Mouse (Mus musculus) midbrain, embryonic 13.5 days (tissue): ENCODE data around the gene Elmsan1. TPM values are rescaled to one million over a fixed set of nuclear protein-coding genes. Genes with fewer than 3 reads are reported as not detected.
"Not testable (repeated sequence)": the region's sequence is repeated elsewhere in the genome, so short reads cannot be mapped to it uniquely, and the experiment has no call there.

ENCODE experiments used
- ATAC-seq: fragments of 200-750 bp; cut with Nextera tagmentation; 2 replicates; pipeline ENCODE4 v1.8.0; 2017; ENCODE audit warnings: mild to moderate bottlenecking, moderate TSS enrichment, moderate library complexity
- H3K27ac ChIP-seq: fragments of 300-500 bp; sonication (generic); 2 replicates; pipeline ENCODE4 v1.5.1; 2015; ENCODE audit warnings: inconsistent platforms, mild to moderate bottlenecking, moderate library complexity
- H3K27me3 ChIP-seq: fragments of 300-500 bp; sonication (generic); 2 replicates; pipeline ENCODE4 v1.6.1; 2015; ENCODE audit warnings: mild to moderate bottlenecking, inconsistent platforms
- H3K36me3 ChIP-seq: fragments of 300-500 bp; sonication (generic); 2 replicates; pipeline ENCODE4 v1.6.1; 2015; ENCODE audit warnings: mild to moderate bottlenecking, inconsistent platforms
- H3K4me1 ChIP-seq: fragments of 300-500 bp; sonication (generic); replicated peaks from 2 replicates; pipeline ENCODE4 v1.6.1; 2015; ENCODE audit warnings: inconsistent platforms
- H3K4me2 ChIP-seq: fragments of 300-500 bp; sonication (generic); replicated peaks from 2 replicates; pipeline ENCODE4 v1.6.1; 2015; ENCODE audit warnings: moderate library complexity, mild to moderate bottlenecking, inconsistent platforms
- H3K4me3 ChIP-seq: fragments of 300-500 bp; sonication (generic); replicated peaks from 2 replicates; pipeline ENCODE4 v1.5.1; 2015; ENCODE audit warnings: mild to moderate bottlenecking, inconsistent platforms
- H3K9ac ChIP-seq: fragments of 300-500 bp; sonication (generic); replicated peaks from 2 replicates; pipeline ENCODE4 v1.6.1; 2015; ENCODE audit warnings: mild to moderate bottlenecking, inconsistent platforms
- H3K9me3 ChIP-seq: fragments of 300-500 bp; sonication (generic); 2 replicates; pipeline ENCODE4 v1.6.1; 2016; ENCODE audit warnings: mild to moderate bottlenecking, inconsistent platforms
- WGBS: fragments of 180-500 bp; shearing (Covaris S2); methylation state at CpG from one replicate; pipeline ENCODE4 v1.1.7; 2015; 5-methylcytosine and 5-hydroxymethylcytosine counted together
- polyA plus RNA-seq: library from polyadenylated mRNA; unstranded; fragments of >200 nt; fragmentation: Nextera tagmentation; extraction: Ambion mirVana; gene quantifications from 2 replicates; pipeline ENCODE4 v1.2.1, GENCODE M21; 2015

Gene Elmsan1
- polyA plus RNA-seq, 1 experiment from 2014 or later, result 5.2 TPM

- Histone ChIP-seq H3K9me3 (no peaks in the 10 kb centered on the region), H3K36me3 (peaks cover 45% of the 10 kb centered on the region), H3K4me1 (no peaks in the 10 kb centered on the region), H3K4me2 (no peak overlapping the region), H3K9ac (no peak overlapping the region), H3K27ac (no peak overlapping the region), H3K4me3 (no peak overlapping the region), H3K27me3 (no peaks in the 10 kb centered on the region)
- 79% methylated on average over 2 of the region's 2 CpGs for WGBS
- ATAC-seq, result no peak
Measured at GRCm38 (mm10) chr12:84126899-84127298, 91.8 kb downstream of the Elmsan1 start.

GRCm38 (mm10) chr12:84125892-84126291 is 92.8 kb downstream of the Elmsan1 start:
- H3K27ac ChIP-seq, result no peak overlapping the region
- no peaks in the 10 kb centered on the region for H3K27me3 ChIP-seq
- no peak overlapping the region for H3K9ac ChIP-seq
- peaks cover 40% of the 10 kb centered on the region for H3K36me3 ChIP-seq
- H3K4me2 ChIP-seq, result no peak overlapping the region
- no peak overlapping the region for H3K4me3 ChIP-seq
- no peaks in the 10 kb centered on the region for H3K9me3 ChIP-seq
- H3K4me1 ChIP-seq, result no peaks in the 10 kb centered on the region
- 86% methylated on average over 12 of the region's 12 CpGs for WGBS
- no peak for ATAC-seq

GRCm38 (mm10) chr12:84119584-84119983 is 99.1 kb downstream of the Elmsan1 start:
- 94% methylated on average over 5 of the region's 5 CpGs for WGBS
- ATAC-seq, result no peak
- Histone ChIP-seq H3K4me2 (no peak overlapping the region), H3K9ac (no peak overlapping the region), H3K4me1 (peaks cover 12% of the 10 kb centered on the region), H3K4me3 (no peak overlapping the region), H3K27me3 (no peaks in the 10 kb centered on the region), H3K9me3 (no peaks in the 10 kb centered on the region), H3K27ac (no peak overlapping the region), H3K36me3 (peaks cover 6% of the 10 kb centered on the region)

- H3K27ac ChIP-seq, result peak within 1 kb of the TSS; percentile 73
- H3K9me3 ChIP-seq, result no peaks in the 10 kb centered on the region
- peak within 1 kb of the TSS; percentile 76 for H3K4me2 ChIP-seq
- WGBS, result 3% methylated on average over 28 of the region's 35 CpGs
- H3K27me3 ChIP-seq, result no peaks in the 10 kb centered on the region
- ATAC-seq, result peak; percentile 99
- H3K36me3 ChIP-seq, result no peaks in the 10 kb centered on the region
- H3K4me3 ChIP-seq, result peak within 1 kb of the TSS; percentile 79
- H3K4me1 ChIP-seq, result peaks cover 12% of the 10 kb centered on the region
- H3K9ac ChIP-seq, result peak within 1 kb of the TSS; percentile 77
Measured at GRCm38 (mm10) chr12:84114153-84114994, 104.3 kb downstream of the Elmsan1 start, which contains the start of gene Dnal1. TSS of gene Dnal1 (plus strand) at chr12:84114366.

GRCm38 (mm10) chr12:84113676-84114075 is 105.0 kb downstream of the Elmsan1 start:
- ATAC-seq, result no peak
- WGBS, result 52% methylated on average over 6 of the region's 6 CpGs

GRCm38 (mm10) chr12:84110814-84111213 is 107.9 kb downstream of the Elmsan1 start:
- no peaks in the 10 kb centered on the region for H3K27me3 ChIP-seq
- H3K4me1 ChIP-seq, result peaks cover 12% of the 10 kb centered on the region
- no peak overlapping the region for H3K27ac ChIP-seq
- no peaks in the 10 kb centered on the region for H3K9me3 ChIP-seq
- no peak overlapping the region for H3K4me3 ChIP-seq
- H3K36me3 ChIP-seq, result no peaks in the 10 kb centered on the region
- WGBS, result 94% methylated on average over 4 of the region's 4 CpGs
- H3K9ac ChIP-seq, result no peak overlapping the region
- no peak overlapping the region for H3K4me2 ChIP-seq
- no peak for ATAC-seq

More at GRCm38 (mm10) chr12:84113676-84114075, 105.0 kb downstream of the Elmsan1 start:
- Histone ChIP-seq H3K36me3 (no peaks in the 10 kb centered on the region), H3K4me2 (peak overlapping the region; percentile 76), H3K9me3 (no peaks in the 10 kb centered on the region), H3K27me3 (no peaks in the 10 kb centered on the region), H3K4me3 (peak overlapping the region; percentile 79), H3K27ac (no peak overlapping the region), H3K4me1 (peaks cover 12% of the 10 kb centered on the region), H3K9ac (no peak overlapping the region; the same call in 1 of the 2 replicates)

GRCm38 (mm10) chr12:84109924-84110323 is 108.8 kb downstream of the Elmsan1 start:
- no peak for ATAC-seq

GRCm38 (mm10) chr12:84107692-84108091 is 111.0 kb downstream of the Elmsan1 start:
- Histone ChIP-seq H3K36me3 (no peaks in the 10 kb centered on the region), H3K4me2 (no peak overlapping the region), H3K27me3 (no peaks in the 10 kb centered on the region), H3K27ac (no peak overlapping the region), H3K4me1 (no peaks in the 10 kb centered on the region), H3K9ac (no peak overlapping the region), H3K4me3 (no peak overlapping the region), H3K9me3 (no peaks in the 10 kb centered on the region)
- ATAC-seq, result no peak
- 86% methylated on average over 1 of the region's 1 CpGs for WGBS

More at GRCm38 (mm10) chr12:84109924-84110323, 108.8 kb downstream of the Elmsan1 start:
- no peaks in the 10 kb centered on the region for H3K36me3 ChIP-seq
- no peak overlapping the region for H3K27ac ChIP-seq
- WGBS, result 81% methylated on average over 1 of the region's 1 CpGs
- H3K4me3 ChIP-seq, result no peak overlapping the region
- H3K4me1 ChIP-seq, result peaks cover 4% of the 10 kb centered on the region
- no peak overlapping the region for H3K4me2 ChIP-seq
- H3K27me3 ChIP-seq, result no peaks in the 10 kb centered on the region
- no peaks in the 10 kb centered on the region for H3K9me3 ChIP-seq
- H3K9ac ChIP-seq, result no peak overlapping the region

- Histone ChIP-seq H3K9ac (no peak overlapping the region), H3K36me3 (no peaks in the 10 kb centered on the region), H3K4me3 (no peak overlapping the region), H3K27ac (no peak overlapping the region), H3K4me1 (no peaks in the 10 kb centered on the region), H3K4me2 (no peak overlapping the region), H3K27me3 (no peaks in the 10 kb centered on the region), H3K9me3 (no peaks in the 10 kb centered on the region)
- WGBS, result 79% methylated on average over 3 of the region's 3 CpGs
- ATAC-seq, result no peak
Measured at GRCm38 (mm10) chr12:84107012-84107411, 111.7 kb downstream of the Elmsan1 start.

- H3K9ac ChIP-seq, result no peak overlapping the region
- no peaks in the 10 kb centered on the region for H3K36me3 ChIP-seq
Measured at GRCm38 (mm10) chr12:84101493-84101845, 117.2 kb downstream of the Elmsan1 start.

GRCm38 (mm10) chr12:84100604-84101492 is 117.8 kb downstream of the Elmsan1 start, which contains the start of gene Acot6:
TSS of gene Acot6 (plus strand) at chr12:84100654.
- not testable (repeated sequence) for H3K27me3 ChIP-seq, H3K9me3 ChIP-seq, H3K36me3 ChIP-seq, H3K4me1 ChIP-seq, H3K27ac ChIP-seq
- peak; percentile 82 for ATAC-seq
- peak within 1 kb of the TSS; percentile 68 for H3K9ac ChIP-seq
- under 1% methylated on average over 80 of the region's 80 CpGs for WGBS
- peak within 1 kb of the TSS; percentile 73 for H3K4me2 ChIP-seq
- H3K4me3 ChIP-seq, result peak within 1 kb of the TSS; percentile 54

More at GRCm38 (mm10) chr12:84101493-84101845, 117.2 kb downstream of the Elmsan1 start:
- Histone ChIP-seq H3K27me3 (peaks cover 4% of the 10 kb centered on the region; the same call in 1 of the 2 replicates), H3K4me3 (peak overlapping the region; percentile 54), H3K4me2 (peak overlapping the region; percentile 73), H3K4me1 (peaks cover 5% of the 10 kb centered on the region; the same call in 1 of the 2 replicates), H3K9me3 (no peaks in the 10 kb centered on the region), H3K27ac (no peak overlapping the region)
- ATAC-seq, result no peak
- WGBS, result 64% methylated on average over 2 of the region's 2 CpGs

- peak overlapping the region; percentile 73 for H3K4me2 ChIP-seq
- no peak for ATAC-seq
- H3K9ac ChIP-seq, result no peak overlapping the region
- H3K27me3 ChIP-seq, result peaks cover 4% of the 10 kb centered on the region; the same call in 1 of the 2 replicates
- H3K27ac ChIP-seq, result no peak overlapping the region
- no peaks in the 10 kb centered on the region for H3K36me3 ChIP-seq
- H3K4me3 ChIP-seq, result peak overlapping the region; percentile 54
- 58% methylated on average over 1 of the region's 1 CpGs for WGBS
- H3K9me3 ChIP-seq, result no peaks in the 10 kb centered on the region
- H3K4me1 ChIP-seq, result peaks cover 5% of the 10 kb centered on the region; the same call in 1 of the 2 replicates
Measured at GRCm38 (mm10) chr12:84100071-84100470, 118.6 kb downstream of the Elmsan1 start.
